Comparison of ENCODE assay signal across 9 mouse cellular contexts in genomic region chr19:11349698-11350481, GRCm38 (mm10). TPM values are rescaled to one million over a fixed set of nuclear protein-coding genes. Genes with fewer than 3 reads are reported as not detected.
DNase-seq lines count a peak whose midpoint lies in the region; ATAC-seq and TF ChIP-seq lines count a peak whose summit lies in the region.
"Had no signal": no experiment of that assay in that cellular context is flagged by ENCODE, and none has a peak within 500 bp of the region (broad histone marks: within the 10 kb centered on the region; RNA-seq: fewer than 3 reads in every experiment).

No protein-coding gene starts in this region.

- no peak for ATAC-seq in limb, embryonic 11.5 days (ENCODE audit: insufficient number of reproducible peaks, low FRiP score, low TSS enrichment, low read depth)

- H3K4me1 ChIP-seq in limb, embryonic 11.5 days (ENCODE audit: control insufficient read depth, insufficient read depth, low read length): no peaks in the 10 kb centered on the region
- no peaks in the 10 kb centered on the region for H3K4me1 ChIP-seq in limb, embryonic 10.5 days
- H3K4me1 ChIP-seq: heart, embryonic 15.5 days had no signal

- no peak overlapping the region for H3K4me3 ChIP-seq in limb, embryonic 11.5 days (ENCODE audit: low read depth, low read length)
- H3K4me3 ChIP-seq in limb, embryonic 10.5 days: no peak overlapping the region
- H3K4me3 ChIP-seq in layer of hippocampus, adult 2 months: no peak overlapping the region
- H3K4me3 ChIP-seq: heart, embryonic 15.5 days had no signal

- H3K9me3 ChIP-seq in limb, embryonic 11.5 days (ENCODE audit: control insufficient read depth, low read length): no peaks in the 10 kb centered on the region
- no peaks in the 10 kb centered on the region for H3K9me3 ChIP-seq in limb, embryonic 10.5 days (replicated peaks)
- H3K9me3 ChIP-seq: heart, embryonic 15.5 days had no signal

- no peak overlapping the region for H3K27ac ChIP-seq in limb, embryonic 11.5 days (replicated peaks; ENCODE audit: low read depth, low read length)
- H3K27ac ChIP-seq in limb, embryonic 10.5 days: no peak overlapping the region
- no peak overlapping the region for H3K27ac ChIP-seq in layer of hippocampus, adult 2 months
- H3K27ac ChIP-seq: heart, embryonic 15.5 days had no signal

- H3K4me2 ChIP-seq in limb, embryonic 11.5 days (ENCODE audit: low read depth, severe bottlenecking): no peak overlapping the region
- H3K4me2 ChIP-seq: heart, embryonic 15.5 days had no signal

- TF ChIP-seq CTCF in layer of hippocampus, adult 2 months (conservative IDR thresholded peaks at IDR 0.05): peak; percentile 37

- WGBS in limb, embryonic 11.5 days: 57% methylated on average over 7 of the region's 7 CpGs
- 62% methylated on average over 7 of the region's 7 CpGs for WGBS in limb, embryonic 10.5 days

- H3K27me3 ChIP-seq in limb, embryonic 11.5 days (ENCODE audit: control insufficient read depth, insufficient read depth, low read length): no peaks in the 10 kb centered on the region
- no peaks in the 10 kb centered on the region for H3K27me3 ChIP-seq in limb, embryonic 10.5 days (ENCODE audit: low read depth, poor library complexity, severe bottlenecking)
- H3K27me3 ChIP-seq: heart, embryonic 15.5 days had no signal

- no peak overlapping the region for H3K9ac ChIP-seq in limb, embryonic 11.5 days (ENCODE audit: low read length)
- H3K9ac ChIP-seq: heart, embryonic 15.5 days had no signal

- peak; percentile 31 for DNase-seq in limb, embryonic 11.5 days (ENCODE audit: low spot score)
- no peak for DNase-seq in limb, embryonic 10.5 days (ENCODE audit: low spot score)
- DNase-seq in R1 (ENCODE audit: low read depth, low spot score): peak; percentile 43
- peak; percentile 6 for DNase-seq in gastrocnemius, postnatal 25 days
- peak; percentile 19 to 34 for DNase-seq in layer of hippocampus, adult 2 months (ENCODE audit: low spot score in 2 of 2)
- peak; percentile 23 for DNase-seq in thymus, postnatal 25 days
- DNase-seq in natural killer cell, adult 2 months (ENCODE audit: low spot score in 2 of 2): no peak
- DNase-seq in adipocyte (ENCODE audit: low spot score): no peak

- H3K36me3 ChIP-seq in limb, embryonic 11.5 days (ENCODE audit: control insufficient read depth, insufficient read depth, low read length): no peaks in the 10 kb centered on the region
- no peaks in the 10 kb centered on the region for H3K36me3 ChIP-seq in limb, embryonic 10.5 days
- H3K36me3 ChIP-seq: heart, embryonic 15.5 days had no signal

RNA-seq across cellular contexts. Expression of gene Ms4a7, which starts 13.9 kb away (rescaled TPM):
- 0.57 and 0.65 TPM in 2 replicates for polyA plus RNA-seq in limb, embryonic 11.5 days (2014; fragmentation: Nextera tagmentation; extraction: Ambion mirVana)
- 0.33 TPM in 1 of 2 replicates, not detected in the other for polyA plus RNA-seq in limb, embryonic 10.5 days (2016; fragmentation: Nextera tagmentation; extraction: Ambion mirVana)
- total RNA-seq in gastrocnemius, postnatal 25 days (2021): under 1 TPM; 0.31 to 0.46 TPM
- total RNA-seq in layer of hippocampus, adult 2 months (2021): under 1 TPM in 1 of 2 experiments, not detected in 1; 0.79 TPM

RNA-seq across cellular contexts. Expression of gene Ms4a4a, which starts 25.4 kb away (rescaled TPM):
- polyA plus RNA-seq in limb, embryonic 11.5 days (2014; fragmentation: Nextera tagmentation; extraction: Ambion mirVana): 0.62 and 0.91 TPM in 2 replicates
- 1.5 TPM in 1 of 2 replicates, not detected in the other for polyA plus RNA-seq in limb, embryonic 10.5 days (2016; fragmentation: Nextera tagmentation; extraction: Ambion mirVana)
- total RNA-seq in gastrocnemius, postnatal 25 days (2021): 1 to 10 TPM; 1.9 to 3.7 TPM
- 1 to 10 TPM in 1 of 2 experiments, not detected in 1; 1.5 TPM for total RNA-seq in layer of hippocampus, adult 2 months (2021)

RNA-seq across cellular contexts. Expression of gene Ms4a14, which starts 35.6 kb away (rescaled TPM):
- polyA plus RNA-seq in limb, embryonic 11.5 days (2014; fragmentation: Nextera tagmentation; extraction: Ambion mirVana): 0.04 TPM in 1 of 2 replicates, not detected in the other
- not detected in 2 replicates for polyA plus RNA-seq in limb, embryonic 10.5 days (2016; fragmentation: Nextera tagmentation; extraction: Ambion mirVana)
- under 1 TPM; 0.10 to 0.13 TPM for total RNA-seq in gastrocnemius, postnatal 25 days (2021)
- under 1 TPM in 1 of 2 experiments, not detected in 1; 0.10 TPM for total RNA-seq in layer of hippocampus, adult 2 months (2021)

RNA-seq across cellular contexts. Expression of gene Ms4a4c, which starts 54.7 kb away (rescaled TPM):
- 0.30 TPM in 1 of 2 replicates, not detected in the other for polyA plus RNA-seq in limb, embryonic 11.5 days (2014; fragmentation: Nextera tagmentation; extraction: Ambion mirVana)
- 0.14 TPM in 1 of 2 replicates, not detected in the other for polyA plus RNA-seq in limb, embryonic 10.5 days (2016; fragmentation: Nextera tagmentation; extraction: Ambion mirVana)
- not detected for total RNA-seq in gastrocnemius, postnatal 25 days (2021)
- not detected for total RNA-seq in layer of hippocampus, adult 2 months (2021)

Comparison
In these comparisons a context has a peak if more than half of its experiments do, and no peak if none do; other contexts are left out.
1. DNase-seq: peak in limb, embryonic 11.5 days (single experiment), R1 (single experiment), gastrocnemius, postnatal 25 days (single experiment), layer of hippocampus, adult 2 months (2 of 2) and thymus, postnatal 25 days (single experiment); none in limb, embryonic 10.5 days (single experiment), natural killer cell, adult 2 months (0 of 2) and adipocyte (single experiment).